Mouse (Mus musculus): Measurements from ENCODE around the gene Itga2b.

DNA sequence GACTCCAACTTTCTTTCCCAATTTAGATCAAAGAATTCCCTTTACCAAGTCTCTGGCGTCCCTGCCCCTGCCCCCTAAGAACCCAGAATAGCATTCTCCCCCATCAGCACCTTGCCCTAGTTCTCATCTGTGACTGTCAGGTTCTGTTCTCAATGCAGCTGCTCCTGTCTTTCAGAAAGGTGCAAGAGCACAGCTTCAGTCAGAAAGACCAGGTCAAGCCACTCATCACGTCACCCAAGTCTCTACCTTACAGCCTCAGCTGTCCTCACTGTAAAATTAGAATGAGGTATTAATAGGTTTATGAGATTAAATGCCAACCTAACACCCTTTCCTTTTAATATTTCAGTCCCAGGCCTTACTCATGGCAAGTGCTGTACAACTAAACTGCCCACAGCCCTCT, 23.3 kb upstream of the Itga2b start:
- TF ChIP-seq CTCF (IDR thresholded peaks at IDR 0.05; ENCODE audit: low read depth): no peak
- no peak for TF ChIP-seq EP300 (optimal IDR thresholded peaks at IDR 0.05)
